Mouse (Mus musculus) ES-Bruce4 (cell line): ENCODE data around the gene Nos3. TPM values are rescaled to one million over a fixed set of nuclear protein-coding genes. Genes with fewer than 3 reads are reported as not detected.

Experiments
- H3K27ac ChIP-seq: 2 replicates; pipeline ENCODE4 v1.5.1; 2012; ENCODE audit warnings: low read length, inconsistent platforms; ENCODE audit not compliant: insufficient read depth
- H3K27me3 ChIP-seq: 2 replicates; pipeline ENCODE4 v1.6.1; 2012; ENCODE audit warnings: mild to moderate bottlenecking, low read length, inconsistent platforms; ENCODE audit not compliant: control insufficient read depth, poor library complexity, insufficient read depth, severe bottlenecking
- H3K36me3 ChIP-seq: 2 replicates; pipeline ENCODE4 v1.6.1; 2012; ENCODE audit warnings: inconsistent platforms, mild to moderate bottlenecking, low read length, moderate library complexity; ENCODE audit not compliant: control insufficient read depth, poor library complexity, insufficient read depth, severe bottlenecking
- H3K4me1 ChIP-seq: one replicate; pipeline ENCODE4 v1.8.1; 2011; ENCODE audit warnings: low read length; ENCODE audit not compliant: control insufficient read depth, insufficient read depth
- H3K4me3 ChIP-seq: 2 replicates; pipeline ENCODE4 v1.5.1; 2011; ENCODE audit warnings: low read depth, mild to moderate bottlenecking, low read length
- H3K9ac ChIP-seq: 2 replicates; pipeline ENCODE4 v1.6.1; 2012; ENCODE audit warnings: low read depth, mild to moderate bottlenecking, inconsistent platforms; ENCODE audit not compliant: poor library complexity, severe bottlenecking
- H3K9me3 ChIP-seq: replicated peaks from 2 replicates; pipeline ENCODE4 v1.6.1; 2012; ENCODE audit warnings: mild to moderate bottlenecking, low read length, inconsistent platforms; ENCODE audit not compliant: control insufficient read depth, poor library complexity, insufficient read depth, severe bottlenecking
- CTCF ChIP-seq: IDR thresholded peaks from one replicate; pipeline ENCODE4 v1.8.1; 2011; ENCODE audit warnings: low read depth, low read length
- EP300 ChIP-seq: IDR thresholded peaks from 2 replicates; pipeline ENCODE4 v1.6.1; 2011; ENCODE audit warnings: low read depth, low read length; ENCODE audit not compliant: insufficient read depth
- POLR2A ChIP-seq: IDR thresholded peaks from one replicate; pipeline ENCODE4 v1.8.1; 2011; ENCODE audit warnings: low read length; ENCODE audit not compliant: insufficient read depth
- polyA plus RNA-seq: library from polyadenylated mRNA; stranded (reverse); fragments of >200 nt; gene quantifications from 2 replicates; pipeline ENCODE4 v1.2.4, GENCODE M21; 2011; ENCODE audit warnings: low read depth; ENCODE audit not compliant: missing spikeins, insufficient read depth, insufficient read length

Gene Nos3
- polyA plus RNA-seq, 1 experiment, result 1.2 TPM

DNA sequence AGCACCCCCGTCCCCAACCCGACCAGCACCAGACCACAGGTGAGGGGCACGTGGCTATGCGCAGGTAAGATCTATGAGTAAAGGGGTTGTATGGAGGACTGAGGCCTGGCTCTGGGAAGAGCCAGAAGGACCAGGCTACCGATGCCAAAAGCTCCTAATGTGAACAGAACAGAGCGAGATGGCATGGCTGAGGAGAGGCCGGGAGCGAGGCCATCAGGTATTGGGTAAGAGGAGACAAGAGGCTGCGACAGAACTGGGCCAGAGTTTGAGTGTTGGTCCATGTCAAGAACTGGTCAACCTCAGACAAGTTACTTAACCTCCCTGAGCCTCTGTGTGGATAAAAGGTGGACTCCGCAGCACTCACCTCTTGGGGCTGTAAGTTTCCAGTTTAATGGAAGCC is 353 bp downstream of the Nos3 start:
- H3K27ac ChIP-seq, result no peak overlapping the region
- no peaks in the 10 kb centered on the region for H3K36me3 ChIP-seq
- TF ChIP-seq CTCF, result no peak
- no peak for TF ChIP-seq EP300
- no peak for TF ChIP-seq POLR2A
- no peak overlapping the region for H3K9ac ChIP-seq
- no peaks in the 10 kb centered on the region for H3K9me3 ChIP-seq
- H3K4me1 ChIP-seq, result peaks cover 2% of the 10 kb centered on the region
- no peak overlapping the region; the same call in 1 of the 2 replicates for H3K4me3 ChIP-seq
- no peaks in the 10 kb centered on the region for H3K27me3 ChIP-seq

DNA sequence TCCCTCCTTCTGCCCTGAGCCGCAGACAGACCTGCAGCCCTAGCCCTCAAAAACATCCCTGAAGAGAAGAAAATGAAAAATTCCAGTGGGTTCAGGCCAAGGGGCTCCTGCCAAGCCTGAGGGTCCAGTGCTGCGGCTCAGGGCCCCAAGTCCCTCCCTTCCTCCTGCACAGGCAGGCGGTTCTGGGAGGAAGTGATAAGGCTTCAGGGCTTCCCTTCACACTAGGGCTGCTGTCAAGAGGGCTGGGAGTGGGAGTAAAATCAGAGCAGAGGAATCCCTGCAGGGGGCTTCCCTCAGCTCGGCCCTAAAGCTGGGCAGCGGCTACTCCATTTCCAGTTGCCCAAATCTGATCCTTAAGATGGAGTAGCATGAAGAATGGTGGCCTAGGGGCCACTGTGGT is 918 bp downstream of the Nos3 start:
- Histone ChIP-seq H3K36me3 (no peaks in the 10 kb centered on the region), H3K4me3 (no peak overlapping the region), H3K9me3 (no peaks in the 10 kb centered on the region), H3K9ac (no peak overlapping the region), H3K4me1 (peaks cover 2% of the 10 kb centered on the region), H3K27ac (no peak overlapping the region), H3K27me3 (no peaks in the 10 kb centered on the region)
- TF ChIP-seq CTCF, result no peak
- TF ChIP-seq POLR2A, result no peak
- no peak for TF ChIP-seq EP300

DNA sequence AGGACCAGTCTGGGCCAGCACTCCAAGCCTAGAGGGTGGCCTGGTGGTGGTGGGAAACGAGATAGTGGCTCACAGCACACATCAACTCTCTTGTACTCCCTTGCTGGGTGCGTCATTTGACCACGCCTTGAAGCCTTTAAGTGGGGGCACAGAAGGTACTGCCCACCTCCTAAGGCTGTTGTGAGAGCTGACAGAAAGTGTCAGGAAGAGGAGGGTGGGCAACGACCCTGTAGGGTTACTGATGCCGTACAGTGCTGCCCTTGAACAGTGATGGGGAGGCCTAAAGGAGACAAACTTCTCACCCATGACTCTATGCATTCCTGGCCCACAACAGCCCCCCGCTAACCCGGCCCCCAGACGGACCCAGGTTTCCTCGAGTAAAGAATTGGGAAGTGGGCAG is 1.8 kb downstream of the Nos3 start:
- no peak overlapping the region for H3K9ac ChIP-seq
- H3K9me3 ChIP-seq, result no peaks in the 10 kb centered on the region
- H3K27me3 ChIP-seq, result no peaks in the 10 kb centered on the region
- TF ChIP-seq EP300 (no peak), POLR2A (no peak)
- H3K27ac ChIP-seq, result no peak overlapping the region
- no peak overlapping the region for H3K4me3 ChIP-seq
- no peaks in the 10 kb centered on the region for H3K4me1 ChIP-seq
- H3K36me3 ChIP-seq, result no peaks in the 10 kb centered on the region

- TF ChIP-seq POLR2A, result no peak
- TF ChIP-seq CTCF, result no peak
- TF ChIP-seq EP300, result no peak
- no peak overlapping the region for H3K27ac ChIP-seq
- H3K36me3 ChIP-seq, result no peaks in the 10 kb centered on the region
- no peaks in the 10 kb centered on the region for H3K9me3 ChIP-seq
- no peaks in the 10 kb centered on the region for H3K4me1 ChIP-seq
- no peak overlapping the region for H3K9ac ChIP-seq
- H3K27me3 ChIP-seq, result no peaks in the 10 kb centered on the region
- no peak overlapping the region for H3K4me3 ChIP-seq
Observed at GRCm38 (mm10) chr5:24369767-24370166, 5.2 kb downstream of the Nos3 start.

GRCm38 (mm10) chr5:24373807-24374206 is 9.2 kb downstream of the Nos3 start:
- Histone ChIP-seq H3K4me1 (no peaks in the 10 kb centered on the region), H3K9ac (no peak overlapping the region), H3K4me3 (no peak overlapping the region), H3K27ac (no peak overlapping the region), H3K9me3 (no peaks in the 10 kb centered on the region), H3K27me3 (no peaks in the 10 kb centered on the region), H3K36me3 (no peaks in the 10 kb centered on the region)
- TF ChIP-seq POLR2A (no peak), CTCF (no peak), EP300 (no peak)

- no peaks in the 10 kb centered on the region for H3K9me3 ChIP-seq
- TF ChIP-seq EP300, result no peak
- no peak for TF ChIP-seq CTCF
- no peak for TF ChIP-seq POLR2A
- no peaks in the 10 kb centered on the region for H3K27me3 ChIP-seq
- no peak overlapping the region for H3K9ac ChIP-seq
- no peaks in the 10 kb centered on the region for H3K36me3 ChIP-seq
- H3K4me3 ChIP-seq, result no peak overlapping the region
- no peaks in the 10 kb centered on the region for H3K4me1 ChIP-seq
- no peak overlapping the region for H3K27ac ChIP-seq
Observed at GRCm38 (mm10) chr5:24374216-24374615, 9.6 kb downstream of the Nos3 start.
